Mouse (Mus musculus) cerebellum, adult 9-10 months (tissue): ENCODE results near the gene Usp47.
A peak's percentile ranks its signal among the peaks of the same experiment; 100 is the strongest.

Source experiments
- DNase-seq: peaks from one replicate; pipeline ENCODE4 v3.0.0; 2022

Gene Usp47

GRCm38 (mm10) chr7:112023150-112023600 lies at the start of gene Usp47:
Gene Usp47 (plus strand): TSS chr7:112023504.
- peak; percentile 83 for DNase-seq

- DNase-seq, result no peak
These were observed 46.9 kb upstream of the Usp47 start for GRCm38 (mm10) chr7:111976401-111976800.

- no peak for DNase-seq
These were observed 45.4 kb upstream of the Usp47 start for GRCm38 (mm10) chr7:111977871-111978270.

- no peak for DNase-seq
These were observed 41.0 kb upstream of the Usp47 start for GRCm38 (mm10) chr7:111982296-111982695.

- no peak for DNase-seq
These were observed 38.8 kb upstream of the Usp47 start for GRCm38 (mm10) chr7:111984530-111984929.

- no peak for DNase-seq
These were observed 38.0 kb upstream of the Usp47 start for GRCm38 (mm10) chr7:111985266-111985665.

- no peak for DNase-seq
These were observed 36.4 kb upstream of the Usp47 start for GRCm38 (mm10) chr7:111986906-111987305.

- DNase-seq, result no peak
These were observed 25.9 kb upstream of the Usp47 start for GRCm38 (mm10) chr7:111997441-111997840.

GRCm38 (mm10) chr7:111998446-111999004 lies 24.8 kb upstream of the Usp47 start:
- DNase-seq, result no peak

GRCm38 (mm10) chr7:111999376-111999775 lies 23.9 kb upstream of the Usp47 start:
- DNase-seq, result no peak

GRCm38 (mm10) chr7:112000166-112000565 lies 23.1 kb upstream of the Usp47 start:
- DNase-seq, result no peak

- peak; percentile 23 for DNase-seq
These were observed 12.8 kb upstream of the Usp47 start for GRCm38 (mm10) chr7:112010511-112010910.

- peak; percentile 10 for DNase-seq
These were observed 12.3 kb upstream of the Usp47 start for GRCm38 (mm10) chr7:112010976-112011375.

- DNase-seq, result peak; percentile 98
These were observed 11.2 kb upstream of the Usp47 start for GRCm38 (mm10) chr7:112012102-112012501.

- DNase-seq, result peak; percentile 43
These were observed 10.6 kb upstream of the Usp47 start for GRCm38 (mm10) chr7:112012621-112013177.

- peak; percentile 14 for DNase-seq
These were observed 9.2 kb upstream of the Usp47 start for GRCm38 (mm10) chr7:112014148-112014547.

- peak; percentile 64 for DNase-seq
These were observed 676 bp upstream of the Usp47 start for GRCm38 (mm10) chr7:112022506-112023149.

- peak; percentile 57 for DNase-seq
These were observed 519 bp downstream of the Usp47 start for GRCm38 (mm10) chr7:112023601-112024445.

- DNase-seq, result no peak
These were observed 1.1 kb downstream of the Usp47 start for GRCm38 (mm10) chr7:112024446-112024730.

- DNase-seq, result no peak
These were observed 1.6 kb downstream of the Usp47 start for GRCm38 (mm10) chr7:112024856-112025255.

- no peak for DNase-seq
These were observed 7.3 kb downstream of the Usp47 start for GRCm38 (mm10) chr7:112030594-112030993.

GRCm38 (mm10) chr7:112035804-112036203 lies 12.5 kb downstream of the Usp47 start:
- no peak for DNase-seq

- DNase-seq, result no peak
These were observed 13.3 kb downstream of the Usp47 start for GRCm38 (mm10) chr7:112036636-112037035.

- no peak for DNase-seq
These were observed 17.0 kb downstream of the Usp47 start for GRCm38 (mm10) chr7:112040271-112040670.
